Mouse (Mus musculus): ENCODE data around the gene Senp5. TPM values are rescaled to one million over a fixed set of nuclear protein-coding genes. Genes with fewer than 3 reads are reported as not detected.

Gene Senp5
- 2.8 and 4.3 TPM in 2 replicates for polyA plus RNA-seq (2012)

- TF ChIP-seq GATA1 (IDR thresholded peaks at IDR 0.05; ENCODE audit: low read length), result no peak
These were observed at the start of gene Senp5 for GRCm38 (mm10) chr16:32002509-32003477. TSS of gene Senp5 (minus strand) at chr16:32003287.

GRCm38 (mm10) chr16:32042367-32042766 is 39.3 kb upstream of the Senp5 start:
- TF ChIP-seq GATA1 (IDR thresholded peaks at IDR 0.05; ENCODE audit: low read length), result no peak

- TF ChIP-seq GATA1 (IDR thresholded peaks at IDR 0.05; ENCODE audit: low read length), result no peak
These were observed 16.6 kb upstream of the Senp5 start for GRCm38 (mm10) chr16:32019678-32020077.

- no peak for TF ChIP-seq GATA1 (IDR thresholded peaks at IDR 0.05; ENCODE audit: low read length)
These were observed 7.2 kb upstream of the Senp5 start for GRCm38 (mm10) chr16:32010330-32010729.

- no peak for TF ChIP-seq GATA1 (IDR thresholded peaks at IDR 0.05; ENCODE audit: low read length)
These were observed 6.8 kb upstream of the Senp5 start for GRCm38 (mm10) chr16:32009913-32010312.

GRCm38 (mm10) chr16:32008529-32009293 is 5.6 kb upstream of the Senp5 start:
- TF ChIP-seq GATA1 (IDR thresholded peaks at IDR 0.05; ENCODE audit: low read length), result no peak

GRCm38 (mm10) chr16:32004731-32005130 is 1.6 kb upstream of the Senp5 start:
- TF ChIP-seq GATA1 (IDR thresholded peaks at IDR 0.05; ENCODE audit: low read length), result no peak

- TF ChIP-seq GATA1 (IDR thresholded peaks at IDR 0.05; ENCODE audit: low read length), result no peak
These were observed 6.7 kb downstream of the Senp5 start for GRCm38 (mm10) chr16:31996371-31996770.

- TF ChIP-seq GATA1 (IDR thresholded peaks at IDR 0.05; ENCODE audit: low read length), result no peak
These were observed 9.1 kb downstream of the Senp5 start for GRCm38 (mm10) chr16:31993946-31994345.

- TF ChIP-seq GATA1 (IDR thresholded peaks at IDR 0.05; ENCODE audit: low read length), result no peak
These were observed 9.9 kb downstream of the Senp5 start for GRCm38 (mm10) chr16:31993195-31993594.

- TF ChIP-seq GATA1 (IDR thresholded peaks at IDR 0.05; ENCODE audit: low read length), result no peak
These were observed 11.0 kb downstream of the Senp5 start for GRCm38 (mm10) chr16:31992039-31992438.

GRCm38 (mm10) chr16:31980946-31981345 is 22.1 kb downstream of the Senp5 start:
- no peak for TF ChIP-seq GATA1 (IDR thresholded peaks at IDR 0.05; ENCODE audit: low read length)

- no peak for TF ChIP-seq GATA1 (IDR thresholded peaks at IDR 0.05; ENCODE audit: low read length)
These were observed 23.6 kb downstream of the Senp5 start for GRCm38 (mm10) chr16:31979501-31979900.

- no peak for TF ChIP-seq GATA1 (IDR thresholded peaks at IDR 0.05; ENCODE audit: low read length)
These were observed 27.8 kb downstream of the Senp5 start for GRCm38 (mm10) chr16:31975258-31975657.

GRCm38 (mm10) chr16:31963224-31963623 is 39.9 kb downstream of the Senp5 start:
- TF ChIP-seq GATA1 (IDR thresholded peaks at IDR 0.05; ENCODE audit: low read length), result no peak

GRCm38 (mm10) chr16:31948345-31948774 is 54.7 kb downstream of the Senp5 start, which contains the start of the genes 0610012G03Rik and Ncbp2:
TSS of gene 0610012G03Rik (minus strand) at chr16:31948494.
TSS of gene Ncbp2 (plus strand) at chr16:31948513.
- TF ChIP-seq GATA1 (IDR thresholded peaks at IDR 0.05; ENCODE audit: low read length), result no peak

Measured in G1E-ER4 (cell line).